Mouse (Mus musculus) spleen, adult 2 months (tissue): ENCODE data around the gene Txndc5.

Experiments
- CTCF ChIP-seq: fragments of 200-500 bp; IDR thresholded peaks from 2 replicates; pipeline ENCODE4 v1.5.1; 2011; ENCODE audit warnings: mild to moderate bottlenecking, inconsistent platforms; ENCODE audit not compliant: insufficient read depth, insufficient read length, insufficient replicate concordance; ENCODE audit errors: extremely low read depth
- POLR2A ChIP-seq: fragments of 200-500 bp; IDR thresholded peaks from 2 replicates; pipeline ENCODE4 v1.6.1; 2011; ENCODE audit warnings: low read depth, low read length, inconsistent platforms

GRCm38 (mm10) chr13:38501314-38501713 lies 27.3 kb downstream of the Txndc5 start:
- TF ChIP-seq CTCF (no peak), POLR2A (no peak)
